Mouse (Mus musculus) liver, embryonic 14.5 days (tissue): ENCODE measurements around the gene Rnf111. TPM values are rescaled to one million over a fixed set of nuclear protein-coding genes. Genes with fewer than 3 reads are reported as not detected.
A peak's percentile ranks its signal among the peaks of the same experiment; 100 is the strongest.

Source experiments
- ATAC-seq: fragments of 200-750 bp; cut with Nextera tagmentation; 2 replicates; pipeline ENCODE4 v1.8.0; 2017; ENCODE audit warnings: moderate number of reproducible peaks, mild to moderate bottlenecking, moderate library complexity; ENCODE audit not compliant: insufficient read depth
- DNase-seq, 3 experiments: peaks; one replicate each; pipeline ENCODE4 v3.0.0-alpha.2; 2012 to 2013; ENCODE audit warnings: low read depth in 3 of 3, low spot score in 3 of 3
- H3K27ac ChIP-seq: fragments of 300-500 bp; sonication (generic); 2 replicates; pipeline ENCODE4 v1.5.1; 2014; ENCODE audit warnings: moderate library complexity, mild to moderate bottlenecking, control low read depth, inconsistent platforms
- H3K27me3 ChIP-seq: fragments of 300-500 bp; sonication (generic); 2 replicates; pipeline ENCODE4 v1.6.1; 2014; ENCODE audit warnings: mild to moderate bottlenecking, low read length, moderate library complexity; ENCODE audit not compliant: control insufficient read depth, insufficient read depth
- H3K36me3 ChIP-seq: fragments of 300-500 bp; sonication (generic); replicated peaks from 2 replicates; pipeline ENCODE4 v1.6.1; 2014; ENCODE audit warnings: low read depth; ENCODE audit not compliant: control insufficient read depth, insufficient read depth
- H3K4me1 ChIP-seq, 2 experiments: fragments of 200-500 bp in 1 of 2; fragments of 300-500 bp in 1 of 2; sonication (generic) in 1 of 2; replicated peaks; 2 replicates each; pipeline ENCODE4 v1.6.1; 2012 to 2014; ENCODE audit warnings: antibody characterized with exemption in 1 of 2, inconsistent platforms in 1 of 2, low read length in 1 of 2; ENCODE audit not compliant: control insufficient read depth in 2 of 2, insufficient read depth in 2 of 2
- H3K4me2 ChIP-seq: fragments of 300-500 bp; sonication (generic); 2 replicates; pipeline ENCODE4 v1.6.1; 2014; ENCODE audit warnings: low read depth, mild to moderate bottlenecking, control low read depth, moderate library complexity
- H3K4me3 ChIP-seq, 2 experiments: fragments of 200-500 bp in 1 of 2; fragments of 300-500 bp in 1 of 2; sonication (generic) in 1 of 2; 2 replicates each; pipeline ENCODE4 v1.5.1; 2012 to 2014; ENCODE audit warnings: low read depth in 2 of 2, low read length in 2 of 2, mild to moderate bottlenecking in 2 of 2, control low read depth in 1 of 2, inconsistent platforms in 1 of 2, moderate library complexity in 1 of 2; ENCODE audit not compliant: insufficient read depth in 1 of 2
- H3K9ac ChIP-seq: fragments of 300-500 bp; sonication (generic); replicated peaks from 2 replicates; pipeline ENCODE4 v1.6.1; 2014; ENCODE audit warnings: mild to moderate bottlenecking, control low read depth, moderate library complexity
- H3K9me3 ChIP-seq: fragments of 300-500 bp; sonication (generic); 2 replicates; pipeline ENCODE4 v1.6.1; 2016; ENCODE audit warnings: low read length, mixed read lengths; ENCODE audit not compliant: control insufficient read depth
- CTCF ChIP-seq: IDR thresholded peaks from 2 replicates; pipeline ENCODE4 v1.5.1; 2016; ENCODE audit warnings: antibody characterized with exemption, low read depth, control low read depth
- EP300 ChIP-seq: IDR thresholded peaks from 2 replicates; pipeline ENCODE4 v1.6.1; 2016; ENCODE audit warnings: antibody characterized with exemption, low read depth
- WGBS: fragments of 180-500 bp; shearing (Covaris S2); extraction: QIAGEN DNeasy Blood & Tissue Kit; methylation state at CpG from one replicate; pipeline ENCODE4 v1.1.7; 2014; ENCODE audit not compliant: insufficient replicate concordance; 5-methylcytosine and 5-hydroxymethylcytosine counted together
- polyA plus RNA-seq, 2 experiments: library from polyadenylated mRNA; depleted of rRNA in 1 of 2; stranded (reverse) in 1 of 2; unstranded in 1 of 2; fragments of >200 nt; fragmentation: Nextera tagmentation in 1 of 2; extraction: Ambion mirVana in 1 of 2; gene quantifications; 2 replicates each; pipeline versions ENCODE4 v1.2.1 to v1.2.3; 2012 to 2014

Gene Rnf111
- polyA plus RNA-seq, 2 experiments, result 6.1 to 8.3 TPM

GRCm38 (mm10) chr9:70421257-70422056, 82.1 kb downstream of the Rnf111 start, which contains the start of gene Ccnb2:
Gene Ccnb2 (minus strand): TSS chr9:70421547.
- 1% methylated on average over 39 of the region's 45 CpGs for WGBS
- Histone ChIP-seq H3K9me3 (no peaks in the 10 kb centered on the region), H3K4me2 (peak within 1 kb of the TSS; percentile 90), H3K9ac (peak within 1 kb of the TSS; percentile 100), H3K27me3 (no peaks in the 10 kb centered on the region), H3K36me3 (peaks cover 33% of the 10 kb centered on the region), H3K4me3 (peak within 1 kb of the TSS; percentile 83 to 97), H3K27ac (peak within 1 kb of the TSS; percentile 85), H3K4me1 (peaks cover 7 to 12% of the 10 kb centered on the region in 2 experiments)
- peak; percentile 94 to 95 (median 95) for DNase-seq
- peak; percentile 100 for ATAC-seq
- TF ChIP-seq EP300 (no peak), CTCF (no peak)

- H3K27me3 ChIP-seq, result no peaks in the 10 kb centered on the region
- H3K4me2 ChIP-seq, result no peak overlapping the region
- peaks cover 2 to 5% of the 10 kb centered on the region in 2 experiments; a peak in 2 of 4 replicates for H3K4me1 ChIP-seq
- ATAC-seq, result no peak
- H3K9me3 ChIP-seq, result no peaks in the 10 kb centered on the region
- H3K9ac ChIP-seq, result no peak overlapping the region
- peaks cover 74% of the 10 kb centered on the region for H3K36me3 ChIP-seq
- no peak overlapping the region for H3K4me3 ChIP-seq
- TF ChIP-seq CTCF (peak; percentile 82), EP300 (no peak)
- peak; percentile 22 to 42 (median 34) for DNase-seq
- WGBS, result 55% methylated on average over 3 of the region's 3 CpGs
- no peak overlapping the region for H3K27ac ChIP-seq
Observed at GRCm38 (mm10) chr9:70416412-70416811, 87.1 kb downstream of the Rnf111 start.

GRCm38 (mm10) chr9:70413038-70413437, 90.5 kb downstream of the Rnf111 start:
- H3K9me3 ChIP-seq, result no peaks in the 10 kb centered on the region
- H3K27me3 ChIP-seq, result no peaks in the 10 kb centered on the region
- H3K9ac ChIP-seq, result no peak overlapping the region
- DNase-seq (no peak), ATAC-seq (no peak)
- H3K4me1 ChIP-seq, result no peaks in the 10 kb centered on the region
- H3K27ac ChIP-seq, result no peak overlapping the region
- H3K4me3 ChIP-seq, result no peak overlapping the region
- 85% methylated on average over 7 of the region's 7 CpGs for WGBS
- peaks cover 95% of the 10 kb centered on the region for H3K36me3 ChIP-seq
- TF ChIP-seq EP300, result no peak
- H3K4me2 ChIP-seq, result no peak overlapping the region

GRCm38 (mm10) chr9:70410668-70411067, 92.9 kb downstream of the Rnf111 start:
- Histone ChIP-seq H3K4me1 (no peaks in the 10 kb centered on the region), H3K27me3 (no peaks in the 10 kb centered on the region), H3K4me3 (no peak overlapping the region), H3K27ac (no peak overlapping the region), H3K4me2 (no peak overlapping the region), H3K9me3 (no peaks in the 10 kb centered on the region), H3K9ac (no peak overlapping the region), H3K36me3 (peaks cover 88% of the 10 kb centered on the region)
- no peak for TF ChIP-seq CTCF
- no peak for TF ChIP-seq EP300
- WGBS, result 90% methylated on average over 11 of the region's 11 CpGs
- ATAC-seq (no peak), DNase-seq (no peak)

GRCm38 (mm10) chr9:70409743-70410142, 93.8 kb downstream of the Rnf111 start:
- no peak for TF ChIP-seq EP300
- no peak for TF ChIP-seq CTCF
- H3K4me2 ChIP-seq, result no peak overlapping the region
- H3K4me1 ChIP-seq, result no peaks in the 10 kb centered on the region
- DNase-seq (no peak), ATAC-seq (no peak)
- H3K27ac ChIP-seq, result no peak overlapping the region
- peaks cover 79% of the 10 kb centered on the region for H3K36me3 ChIP-seq
- 88% methylated on average over 8 of the region's 8 CpGs for WGBS
- no peaks in the 10 kb centered on the region for H3K27me3 ChIP-seq
- H3K9me3 ChIP-seq, result no peaks in the 10 kb centered on the region
- H3K9ac ChIP-seq, result no peak overlapping the region
- H3K4me3 ChIP-seq, result no peak overlapping the region
